Mouse (Mus musculus) bone marrow, adult 2 months (tissue): ENCODE measurements around the gene Zkscan7.

Experiments used
- CTCF ChIP-seq: fragments of 200-500 bp; IDR thresholded peaks from 2 replicates; pipeline ENCODE4 v1.5.1; 2011; ENCODE audit warnings: low read length, control low read depth; ENCODE audit not compliant: control insufficient read depth, insufficient read depth
- POLR2A ChIP-seq: fragments of 200-500 bp; IDR thresholded peaks from 2 replicates; pipeline ENCODE4 v1.6.1; 2011; ENCODE audit warnings: low read depth, mild to moderate bottlenecking, control low read depth, low read length, borderline replicate concordance; ENCODE audit not compliant: control insufficient read depth

DNA sequence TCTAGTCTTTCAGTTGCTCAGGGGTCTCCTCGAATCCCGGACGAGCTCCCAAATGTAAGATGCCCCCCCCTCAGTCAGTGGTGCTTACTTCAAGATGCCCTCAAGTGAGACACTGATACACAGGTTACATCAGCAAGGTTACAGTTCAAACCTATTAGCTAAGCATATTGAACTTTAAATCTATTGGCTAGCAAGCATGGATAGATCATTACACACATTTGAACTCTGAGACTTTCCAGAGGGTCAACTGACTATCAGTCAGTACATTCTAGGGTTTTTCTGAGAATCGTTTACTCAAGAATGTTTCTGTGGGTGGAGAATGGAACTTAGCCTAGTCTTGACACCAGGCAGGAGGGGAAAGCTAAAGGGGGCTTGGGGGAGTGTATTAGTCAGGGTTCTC lies 12.9 kb upstream of the Zkscan7 start:
- TF ChIP-seq CTCF (no peak), POLR2A (no peak)
